Mouse (Mus musculus): Measurements from ENCODE around the gene 2700097O09Rik. TPM values are rescaled to one million over a fixed set of nuclear protein-coding genes. Genes with fewer than 3 reads are reported as not detected.

2700097O09Rik gene
- polyA plus RNA-seq, 2 experiments = 15.0 to 37.0 TPM

DNA sequence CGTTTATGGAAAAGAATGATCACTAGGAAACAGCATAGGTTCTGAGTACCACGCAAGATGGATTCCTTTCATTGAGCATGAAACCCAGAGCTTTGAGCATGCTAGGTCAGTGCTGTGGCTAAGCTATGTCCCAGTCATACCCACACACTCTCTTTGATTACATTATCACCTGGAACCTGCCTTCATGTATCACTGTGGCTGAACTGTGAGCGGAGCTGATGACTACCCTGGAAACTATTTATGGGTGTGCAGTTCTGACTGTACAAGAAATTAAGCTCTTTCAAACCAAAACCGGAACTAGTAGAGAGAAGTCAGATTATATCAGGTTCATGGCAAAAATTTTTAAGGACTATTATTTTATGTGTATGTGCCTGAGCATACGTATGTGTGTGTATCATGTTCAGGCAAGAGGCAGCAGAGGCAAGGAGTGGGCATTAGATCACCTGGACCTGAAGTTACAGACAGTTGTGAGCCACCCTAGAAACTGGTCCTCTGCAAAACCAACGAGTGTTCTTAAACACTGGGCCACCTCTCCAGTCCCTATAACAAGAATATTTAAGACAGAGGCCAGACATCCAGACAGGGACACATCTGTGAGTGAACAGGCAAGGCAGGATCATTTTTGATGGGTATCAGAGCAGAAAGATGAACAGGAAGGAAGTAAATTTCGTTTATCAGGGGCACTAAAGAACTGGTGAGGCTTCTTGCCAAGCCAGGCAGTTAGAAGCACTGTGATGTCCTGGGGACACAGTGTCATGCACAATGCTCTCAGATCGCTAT is 63.4 kb downstream of the 2700097O09Rik start:
- no peak overlapping the region for H3K4me3 ChIP-seq (ENCODE audit: insufficient read depth in 1 of 2, low read depth in 2 of 2, low read length in 2 of 2)
- 41% methylated on average over 8 of the region's 8 CpGs for WGBS (ENCODE audit: insufficient replicate concordance)
- no peaks in the 10 kb centered on the region for H3K36me3 ChIP-seq (replicated peaks; ENCODE audit: control insufficient read depth, insufficient read depth, low read depth)
- no peak overlapping the region for H3K9ac ChIP-seq (replicated peaks)
- no peaks in the 10 kb centered on the region for H3K27me3 ChIP-seq (ENCODE audit: control insufficient read depth, insufficient read depth, low read length)
- DNase-seq (ENCODE audit: low read depth in 3 of 3, low spot score in 3 of 3) (no peak), ATAC-seq (ENCODE audit: insufficient read depth) (no peak)
- no peak overlapping the region for H3K4me2 ChIP-seq (ENCODE audit: low read depth)
- H3K27ac ChIP-seq = no peak overlapping the region
- H3K9me3 ChIP-seq (ENCODE audit: control insufficient read depth, low read length) = no peaks in the 10 kb centered on the region
- H3K4me1 ChIP-seq (replicated peaks; ENCODE audit: control insufficient read depth in 2 of 2, insufficient read depth in 2 of 2, low read length in 1 of 2) = peaks cover 0 to 4% of the 10 kb centered on the region in 2 experiments; a peak in 1 of 4 replicates
- TF ChIP-seq CTCF (IDR thresholded peaks at IDR 0.05; ENCODE audit: low read depth) (no peak), EP300 (IDR thresholded peaks at IDR 0.05; ENCODE audit: low read depth) (no peak)

DNA sequence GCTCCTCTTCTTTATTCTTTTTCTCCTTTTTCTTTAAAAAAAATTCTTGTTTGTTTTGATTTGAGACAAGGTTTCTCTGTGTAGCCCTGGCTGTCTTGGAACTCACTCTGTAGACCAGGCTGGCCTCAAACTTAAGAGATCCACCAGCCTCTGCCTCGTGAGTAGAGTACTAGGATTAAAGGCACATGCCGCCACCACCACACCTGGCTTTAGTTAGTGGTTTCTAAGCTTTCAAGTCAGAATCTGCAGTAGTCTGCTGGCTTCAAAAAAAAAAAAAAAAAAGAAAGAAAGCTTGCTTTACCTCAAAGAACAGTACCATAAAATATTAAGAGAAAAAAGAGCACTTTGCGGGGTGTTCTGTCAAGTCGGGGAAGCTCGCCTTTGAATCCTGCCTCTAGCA is 64.5 kb downstream of the 2700097O09Rik start:
- no peaks in the 10 kb centered on the region for H3K27me3 ChIP-seq (ENCODE audit: control insufficient read depth, insufficient read depth, low read length)
- WGBS (ENCODE audit: insufficient replicate concordance) = 83% methylated on average over 5 of the region's 5 CpGs
- no peak for DNase-seq (ENCODE audit: low read depth in 3 of 3, low spot score in 3 of 3)
- H3K36me3 ChIP-seq (replicated peaks; ENCODE audit: control insufficient read depth, insufficient read depth, low read depth) = no peaks in the 10 kb centered on the region
- H3K4me3 ChIP-seq (ENCODE audit: insufficient read depth in 1 of 2, low read depth in 2 of 2, low read length in 2 of 2) = no peak overlapping the region
- ATAC-seq (ENCODE audit: insufficient read depth) = no peak
- no peak overlapping the region for H3K9ac ChIP-seq (replicated peaks)
- no peak for TF ChIP-seq CTCF (IDR thresholded peaks at IDR 0.05; ENCODE audit: low read depth)
- H3K9me3 ChIP-seq (ENCODE audit: control insufficient read depth, low read length) = no peaks in the 10 kb centered on the region
- H3K4me1 ChIP-seq (replicated peaks; ENCODE audit: control insufficient read depth in 2 of 2, insufficient read depth in 2 of 2, low read length in 1 of 2) = peaks cover 0 to 4% of the 10 kb centered on the region in 2 experiments; a peak in 1 of 4 replicates
- no peak overlapping the region for H3K27ac ChIP-seq
- no peak overlapping the region for H3K4me2 ChIP-seq (ENCODE audit: low read depth)

DNA sequence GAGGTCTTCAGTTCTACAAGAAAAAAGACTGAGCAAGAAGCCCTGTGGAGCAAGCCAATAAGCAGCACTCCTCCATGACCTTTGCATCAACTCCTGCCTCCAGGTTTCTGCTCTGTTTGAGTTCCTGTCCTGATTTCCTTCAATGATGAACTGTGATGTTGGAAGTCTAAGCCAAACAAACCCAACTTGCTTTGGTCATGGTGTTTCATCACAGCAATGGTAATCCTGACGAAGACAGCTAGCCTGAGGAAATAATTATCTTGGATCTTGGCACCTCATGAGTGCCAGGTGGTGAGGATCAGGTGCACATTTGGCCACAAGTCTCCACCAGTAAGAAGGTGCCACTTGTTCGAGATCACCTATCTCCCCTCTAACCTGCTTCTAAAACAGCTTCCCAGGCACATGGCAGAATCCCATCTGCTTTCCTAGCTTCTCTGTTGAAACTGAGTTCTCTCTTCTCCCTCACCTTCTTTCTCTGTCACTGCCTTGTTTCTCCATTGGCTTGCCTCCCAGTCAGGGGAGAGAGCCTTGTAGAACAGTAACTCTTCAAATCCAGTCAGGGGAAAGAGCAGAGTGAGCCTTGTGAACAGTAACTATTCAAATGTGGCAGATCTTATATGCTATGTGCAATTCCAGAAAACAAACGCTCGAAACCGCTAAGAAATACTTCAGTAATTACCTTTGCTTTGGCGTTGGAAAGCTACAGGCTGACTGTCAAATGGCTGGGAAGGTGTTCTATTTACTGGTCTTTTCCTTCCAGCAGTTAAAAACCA is 66.1 kb downstream of the 2700097O09Rik start, which contains the start of gene Baz1a:
Baz1a (minus strand) TSS at position 723 of the 773 bp plus-strand sequence.
- H3K27ac ChIP-seq = no peak within 1 kb of the TSS
- no peak within 1 kb of the TSS for H3K4me3 ChIP-seq (ENCODE audit: insufficient read depth in 1 of 2, low read depth in 2 of 2, low read length in 2 of 2)
- no peak for TF ChIP-seq CTCF (IDR thresholded peaks at IDR 0.05; ENCODE audit: low read depth)
- no peak for TF ChIP-seq EP300 (IDR thresholded peaks at IDR 0.05; ENCODE audit: low read depth)
- H3K36me3 ChIP-seq (replicated peaks; ENCODE audit: control insufficient read depth, insufficient read depth, low read depth) = no peaks in the 10 kb centered on the region
- H3K27me3 ChIP-seq (ENCODE audit: control insufficient read depth, insufficient read depth, low read length) = no peaks in the 10 kb centered on the region
- H3K4me2 ChIP-seq (ENCODE audit: low read depth) = no peak within 1 kb of the TSS
- H3K4me1 ChIP-seq (replicated peaks; ENCODE audit: control insufficient read depth in 2 of 2, insufficient read depth in 2 of 2, low read length in 1 of 2) = peaks cover 0 to 2% of the 10 kb centered on the region in 2 experiments; a peak in 1 of 4 replicates
- H3K9ac ChIP-seq (replicated peaks) = no peak within 1 kb of the TSS
- ATAC-seq (ENCODE audit: insufficient read depth) = no peak
- no peak for DNase-seq (ENCODE audit: low read depth in 3 of 3, low spot score in 3 of 3)
- 64% methylated on average over 6 of the region's 6 CpGs for WGBS (ENCODE audit: insufficient replicate concordance)
- H3K9me3 ChIP-seq (ENCODE audit: control insufficient read depth, low read length) = no peaks in the 10 kb centered on the region

DNA sequence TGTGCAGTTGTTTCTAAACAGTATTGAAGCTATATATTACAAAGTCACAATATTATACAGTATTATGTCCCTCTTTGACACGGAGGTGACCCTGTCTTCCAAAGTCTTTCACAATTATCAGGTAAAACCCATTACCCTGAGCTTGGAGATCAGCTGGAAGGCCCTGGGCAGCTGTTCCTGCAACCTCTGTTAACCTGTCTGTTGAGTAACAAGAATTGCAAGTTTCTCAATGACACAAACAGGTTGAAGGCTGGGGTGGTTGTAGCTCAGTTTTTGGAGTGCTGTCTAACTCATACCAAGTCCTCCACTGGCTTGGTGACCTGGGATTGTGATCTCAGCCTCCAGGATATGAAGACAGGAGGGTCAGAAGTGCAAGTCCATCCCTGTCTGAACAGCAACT is 66.9 kb downstream of the 2700097O09Rik start:
- Histone ChIP-seq H3K4me1 (replicated peaks; ENCODE audit: control insufficient read depth in 2 of 2, insufficient read depth in 2 of 2, low read length in 1 of 2) (peaks cover 0 to 2% of the 10 kb centered on the region in 2 experiments; a peak in 1 of 4 replicates), H3K36me3 (replicated peaks; ENCODE audit: control insufficient read depth, insufficient read depth, low read depth) (no peaks in the 10 kb centered on the region), H3K4me3 (ENCODE audit: insufficient read depth in 1 of 2, low read depth in 2 of 2, low read length in 2 of 2) (no peak overlapping the region), H3K4me2 (ENCODE audit: low read depth) (no peak overlapping the region), H3K27ac (no peak overlapping the region), H3K9ac (replicated peaks) (no peak overlapping the region), H3K27me3 (ENCODE audit: control insufficient read depth, insufficient read depth, low read length) (no peaks in the 10 kb centered on the region), H3K9me3 (ENCODE audit: control insufficient read depth, low read length) (no peaks in the 10 kb centered on the region)
- TF ChIP-seq CTCF (IDR thresholded peaks at IDR 0.05; ENCODE audit: low read depth) = no peak
- no peak for TF ChIP-seq EP300 (IDR thresholded peaks at IDR 0.05; ENCODE audit: low read depth)
- ATAC-seq (ENCODE audit: insufficient read depth) (no peak), DNase-seq (ENCODE audit: low read depth in 3 of 3, low spot score in 3 of 3) (no peak)
- WGBS (ENCODE audit: insufficient replicate concordance) = 59% methylated on average over 1 of the region's 1 CpGs
